Comparison of ENCODE assay signal across 8 mouse cellular contexts in the genomic region with DNA sequence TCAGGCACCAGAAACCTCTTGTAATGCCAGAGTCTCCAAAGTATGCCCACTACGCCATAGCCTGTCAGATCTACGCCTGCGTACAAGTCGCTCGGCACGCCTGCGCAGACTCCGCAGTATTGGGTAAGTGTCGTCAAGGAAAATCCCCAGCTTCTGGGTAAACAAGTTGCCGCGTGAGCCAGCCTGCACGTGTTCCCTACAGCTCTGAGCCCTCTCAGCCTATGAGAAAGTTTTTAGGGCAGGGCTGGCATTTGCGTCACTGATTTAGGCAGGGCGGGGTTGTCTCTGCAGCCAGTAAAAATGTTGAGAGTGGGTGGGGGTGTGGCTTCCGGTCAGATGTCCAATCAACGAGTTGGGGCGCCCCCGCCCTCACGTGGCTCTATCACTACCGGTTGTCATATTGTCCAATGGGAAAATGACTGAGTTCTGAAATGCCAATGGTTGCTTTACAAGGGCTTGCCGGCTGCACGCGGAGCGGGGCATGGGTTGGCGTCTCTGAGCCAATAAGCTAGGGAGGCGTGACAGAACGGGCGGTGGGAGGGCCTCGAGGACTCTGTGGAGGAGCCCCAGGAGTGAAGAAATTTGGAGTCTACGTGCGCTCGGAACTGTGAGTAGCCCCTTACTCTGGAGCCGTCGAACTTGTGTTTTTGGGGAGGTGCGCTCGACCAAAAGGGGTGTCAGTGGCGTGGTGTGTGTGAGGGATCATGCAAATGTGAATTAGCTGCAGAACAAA. TPM values are rescaled to one million over a fixed set of nuclear protein-coding genes. Genes with fewer than 3 reads are reported as not detected.
A peak's percentile ranks its signal among the peaks of the same experiment; 100 is the strongest.
DNase-seq lines count a peak whose midpoint lies in the region; ATAC-seq and TF ChIP-seq lines count a peak whose summit lies in the region.

A gene (plus strand): TSS at position 521 of the 733 bp plus-strand sequence.

- peaks cover 34% of the 10 kb centered on the region for H3K4me1 ChIP-seq in embryonic facial prominence, embryonic 14.5 days (ENCODE audit: control insufficient read depth, insufficient read depth, low read length)
- H3K4me1 ChIP-seq in heart, adult 2 months (ENCODE audit: control insufficient read depth, insufficient read depth, low read length) = peaks cover 10% of the 10 kb centered on the region
- H3K4me1 ChIP-seq in limb, embryonic 14.5 days (ENCODE audit: control insufficient read depth, insufficient read depth, low read length) = peaks cover 31% of the 10 kb centered on the region
- peaks cover 26% of the 10 kb centered on the region for H3K4me1 ChIP-seq in midbrain, postnatal 0 days (ENCODE audit: insufficient read depth, low read length)

- H3K27ac ChIP-seq in embryonic facial prominence, embryonic 14.5 days (replicated peaks; ENCODE audit: low read depth, low read length) = peak within 1 kb of the TSS; percentile 98
- peak within 1 kb of the TSS; percentile 99 for H3K27ac ChIP-seq in heart, adult 2 months
- H3K27ac ChIP-seq in limb, embryonic 14.5 days (replicated peaks; ENCODE audit: low read depth, low read length) = peak within 1 kb of the TSS; percentile 89
- peak within 1 kb of the TSS; percentile 88 for H3K27ac ChIP-seq in midbrain, postnatal 0 days (ENCODE audit: low read depth, low read length)

- ATAC-seq in embryonic facial prominence, embryonic 14.5 days (ENCODE audit: low read depth) = peak; percentile 93
- ATAC-seq in limb, embryonic 14.5 days (ENCODE audit: low FRiP score, low read depth) = peak; percentile 91
- peak; percentile 94 for ATAC-seq in midbrain, postnatal 0 days (ENCODE audit: low FRiP score)

- peak within 1 kb of the TSS; percentile 56 for H3K4me3 ChIP-seq in embryonic facial prominence, embryonic 14.5 days (ENCODE audit: low read depth, low read length)
- peak within 1 kb of the TSS; percentile 67 for H3K4me3 ChIP-seq in heart, adult 2 months
- peak within 1 kb of the TSS; percentile 62 for H3K4me3 ChIP-seq in limb, embryonic 14.5 days (replicated peaks; ENCODE audit: low read length)
- peak within 1 kb of the TSS; percentile 44 for H3K4me3 ChIP-seq in midbrain, postnatal 0 days (ENCODE audit: low read depth, low read length)

- TF ChIP-seq CTCF in heart, adult 2 months (IDR thresholded peaks at IDR 0.05) = no peak
- no peak for TF ChIP-seq CTCF in midbrain, postnatal 0 days (IDR thresholded peaks at IDR 0.05)

- intact Hi-C loops in heart, adult 2 months (cut with DNase I) = loop anchor here (5.0 kb wide), 1 partner anchor 138 kb away; a partner anchor contains a TSS

- no peaks in the 10 kb centered on the region for H3K27me3 ChIP-seq in embryonic facial prominence, embryonic 14.5 days (replicated peaks; ENCODE audit: control insufficient read depth, insufficient read depth, low read length)
- no peaks in the 10 kb centered on the region for H3K27me3 ChIP-seq in heart, adult 2 months (ENCODE audit: control insufficient read depth, insufficient read depth, low read length)
- H3K27me3 ChIP-seq in limb, embryonic 14.5 days (ENCODE audit: control insufficient read depth, insufficient read depth, low read length) = no peaks in the 10 kb centered on the region
- H3K27me3 ChIP-seq in midbrain, postnatal 0 days (ENCODE audit: insufficient read depth, low read length) = no peaks in the 10 kb centered on the region

- peak; percentile 100 for TF ChIP-seq POLR2A in heart, adult 2 months (IDR thresholded peaks at IDR 0.05; ENCODE audit: insufficient read depth, low read depth, low read length)
- TF ChIP-seq POLR2A in limb, embryonic 14.5 days (IDR thresholded peaks at IDR 0.05; ENCODE audit: borderline replicate concordance, extremely low read depth, insufficient read depth, insufficient read length) = 0 out of 2 replicates have a peak, but pooled peaks have one; percentile 16

- peak; percentile 100 for DNase-seq in 3T3-L1 (ENCODE audit: low read depth, low spot score)
- peak; percentile 86 to 93 for DNase-seq in adrenal gland, postnatal 4 days (ENCODE audit: low spot score in 2 of 2)
- DNase-seq in embryonic facial prominence, embryonic 14.5 days (ENCODE audit: low spot score) = peak; percentile 100
- DNase-seq in heart, adult 2 months = peak; percentile 96 to 100
- peak; percentile 100 for DNase-seq in kidney, adult 8-10 months
- DNase-seq in limb, embryonic 14.5 days (ENCODE audit: low spot score) = peak; percentile 100
- peak; percentile 100 for DNase-seq in midbrain, postnatal 0 days (ENCODE audit: low spot score)
- peak; percentile 93 to 94 for DNase-seq in spleen, postnatal 14 days (ENCODE audit: low spot score in 2 of 2)

- H3K9ac ChIP-seq in embryonic facial prominence, embryonic 14.5 days (ENCODE audit: low read depth, low read length) = peak within 1 kb of the TSS; percentile 70
- peak within 1 kb of the TSS; percentile 81 for H3K9ac ChIP-seq in heart, adult 2 months (ENCODE audit: low read depth, low read length)
- peak within 1 kb of the TSS; percentile 62 for H3K9ac ChIP-seq in limb, embryonic 14.5 days (ENCODE audit: low read depth, low read length, severe bottlenecking)
- H3K9ac ChIP-seq in midbrain, postnatal 0 days (replicated peaks; ENCODE audit: low read length, poor library complexity, severe bottlenecking) = peak within 1 kb of the TSS; percentile 61

- H3K4me2 ChIP-seq in embryonic facial prominence, embryonic 14.5 days (ENCODE audit: low read depth, low read length) = peak within 1 kb of the TSS; percentile 93
- peak within 1 kb of the TSS; percentile 60 for H3K4me2 ChIP-seq in limb, embryonic 14.5 days (replicated peaks; ENCODE audit: low read depth, low read length, severe bottlenecking)
- H3K4me2 ChIP-seq in midbrain, postnatal 0 days (ENCODE audit: low read depth, low read length, poor library complexity, severe bottlenecking) = peak within 1 kb of the TSS; percentile 94

- H3K79me2 ChIP-seq in heart, adult 2 months (replicated peaks; ENCODE audit: control insufficient read depth, insufficient read depth, low read length) = no peaks in the 10 kb centered on the region

- under 1% methylated on average over 37 of the region's 37 CpGs for WGBS in embryonic facial prominence, embryonic 14.5 days
- WGBS in heart, adult 2 months = under 1% methylated on average over 37 of the region's 37 CpGs
- under 1% methylated on average over 37 of the region's 37 CpGs for WGBS in limb, embryonic 14.5 days
- WGBS in midbrain, postnatal 0 days = 1% methylated on average over 37 of the region's 37 CpGs

- no peaks in the 10 kb centered on the region for H3K9me3 ChIP-seq in embryonic facial prominence, embryonic 14.5 days (ENCODE audit: control insufficient read depth, low read length)
- H3K9me3 ChIP-seq in limb, embryonic 14.5 days (ENCODE audit: control insufficient read depth, low read length) = no peaks in the 10 kb centered on the region
- H3K9me3 ChIP-seq in midbrain, postnatal 0 days (ENCODE audit: low read length) = no peaks in the 10 kb centered on the region

- TF ChIP-seq EP300 in heart, adult 2 months (IDR thresholded peaks at IDR 0.05; ENCODE audit: insufficient read depth, low read depth, low read length) = peak; percentile 100

- peaks cover 28% of the 10 kb centered on the region for H3K36me3 ChIP-seq in embryonic facial prominence, embryonic 14.5 days (ENCODE audit: control insufficient read depth, insufficient read depth, low read length)
- peaks cover 7% of the 10 kb centered on the region for H3K36me3 ChIP-seq in heart, adult 2 months (ENCODE audit: control insufficient read depth, insufficient read depth, low read length)
- peaks cover 30% of the 10 kb centered on the region for H3K36me3 ChIP-seq in limb, embryonic 14.5 days (ENCODE audit: control insufficient read depth, insufficient read depth, low read length)
- peaks cover 12% of the 10 kb centered on the region; the same call in 1 of the 2 replicates for H3K36me3 ChIP-seq in midbrain, postnatal 0 days (ENCODE audit: insufficient read depth, low read length)

RNA-seq across cellular contexts. Expression of the gene that starts here (rescaled TPM):
- total RNA-seq in adrenal gland, postnatal 4 days (2021) = 100 to 1,000 TPM in 1 of 2 experiments, 10 to 100 TPM in 1; 99.4 to 130 TPM
- polyA plus RNA-seq in embryonic facial prominence, embryonic 14.5 days (2014; fragmentation: Nextera tagmentation; extraction: Ambion mirVana) = 21.5 and 28.2 TPM in 2 replicates
- 10 to 100 TPM; 44.4 to 79.8 TPM for total RNA-seq in heart, adult 2 months (2021)
- polyA plus RNA-seq in heart, adult 2 months (2012; rRNA removed) = 18.0 and 36.4 TPM in 2 replicates
- polyA plus RNA-seq in limb, embryonic 14.5 days (2012; rRNA removed) = 19.3 and 25.4 TPM in 2 replicates
- polyA plus RNA-seq in limb, embryonic 14.5 days (2014; fragmentation: Nextera tagmentation; extraction: Ambion mirVana) = 16.0 and 22.5 TPM in 2 replicates
- 28.5 and 47.1 TPM in 2 replicates for total RNA-seq in midbrain, postnatal 0 days (2014; rRNA removed)
- polyA plus RNA-seq in midbrain, postnatal 0 days (2015; fragmentation: Nextera tagmentation; extraction: Ambion mirVana) = 11.8 and 15.4 TPM in 2 replicates

Comparison
In these comparisons a context has a peak if more than half of its experiments do, and no peak if none do; other contexts are left out.
1. Peak in every context shown above with its lines: DNase-seq, ATAC-seq, H3K4me3 ChIP-seq and H3K27ac ChIP-seq.